Mouse (Mus musculus) neural tube, embryonic 14.5 days (tissue): ENCODE results near the gene Mep1a. TPM values are rescaled to one million over a fixed set of nuclear protein-coding genes. Genes with fewer than 3 reads are reported as not detected.
"Not testable (repeated sequence)": the region's sequence is repeated elsewhere in the genome, so short reads cannot be mapped to it uniquely, and the experiment has no call there.

Experiments
- ATAC-seq: fragments of 200-750 bp; cut with Nextera tagmentation; 2 replicates; pipeline ENCODE4 v1.8.0; 2017; ENCODE audit warnings: low read depth, mild to moderate bottlenecking, moderate TSS enrichment, moderate library complexity
- H3K27ac ChIP-seq: fragments of 300-500 bp; sonication (generic); 2 replicates; pipeline ENCODE4 v1.5.1; 2014; ENCODE audit warnings: low read depth, mild to moderate bottlenecking, control low read depth, low read length, moderate library complexity, mixed read lengths
- H3K27me3 ChIP-seq: fragments of 300-500 bp; sonication (generic); 2 replicates; pipeline ENCODE4 v1.6.1; 2014; ENCODE audit warnings: low read length; ENCODE audit not compliant: control insufficient read depth, insufficient read depth
- H3K36me3 ChIP-seq: fragments of 300-500 bp; sonication (generic); 2 replicates; pipeline ENCODE4 v1.6.1; 2014; ENCODE audit warnings: low read length, mixed read lengths; ENCODE audit not compliant: control insufficient read depth, insufficient read depth
- H3K4me1 ChIP-seq: fragments of 300-500 bp; sonication (generic); 2 replicates; pipeline ENCODE4 v1.6.1; 2014; ENCODE audit warnings: low read length; ENCODE audit not compliant: control insufficient read depth, insufficient read depth
- H3K4me2 ChIP-seq: fragments of 300-500 bp; sonication (generic); 2 replicates; pipeline ENCODE4 v1.6.1; 2014; ENCODE audit warnings: mild to moderate bottlenecking, low read depth, low read length, control low read depth
- H3K4me3 ChIP-seq: fragments of 300-500 bp; sonication (generic); 2 replicates; pipeline ENCODE4 v1.5.1; 2014; ENCODE audit warnings: low read depth, low read length, control low read depth, mixed read lengths
- H3K9ac ChIP-seq: fragments of 300-500 bp; sonication (generic); replicated peaks from 2 replicates; pipeline ENCODE4 v1.6.1; 2014; ENCODE audit warnings: low read depth, mild to moderate bottlenecking, control low read depth, low read length, mixed read lengths
- H3K9me3 ChIP-seq: fragments of 300-500 bp; sonication (generic); 2 replicates; pipeline ENCODE4 v1.6.1; 2016; ENCODE audit warnings: low read length; ENCODE audit not compliant: control insufficient read depth
- WGBS: fragments of 180-500 bp; shearing (Covaris S2); extraction: QIAGEN DNeasy Blood & Tissue Kit; methylation state at CpG from one replicate; pipeline ENCODE4 v1.1.7; 2014; 5-methylcytosine and 5-hydroxymethylcytosine counted together
- polyA plus RNA-seq: library from polyadenylated mRNA; unstranded; fragments of >200 nt; fragmentation: Nextera tagmentation; extraction: Ambion mirVana; gene quantifications from 2 replicates; pipeline ENCODE4 v1.2.1, GENCODE M21; 2014

The Mep1a gene
- polyA plus RNA-seq, 1 experiment from 2014 or later = 0.09 TPM

DNA sequence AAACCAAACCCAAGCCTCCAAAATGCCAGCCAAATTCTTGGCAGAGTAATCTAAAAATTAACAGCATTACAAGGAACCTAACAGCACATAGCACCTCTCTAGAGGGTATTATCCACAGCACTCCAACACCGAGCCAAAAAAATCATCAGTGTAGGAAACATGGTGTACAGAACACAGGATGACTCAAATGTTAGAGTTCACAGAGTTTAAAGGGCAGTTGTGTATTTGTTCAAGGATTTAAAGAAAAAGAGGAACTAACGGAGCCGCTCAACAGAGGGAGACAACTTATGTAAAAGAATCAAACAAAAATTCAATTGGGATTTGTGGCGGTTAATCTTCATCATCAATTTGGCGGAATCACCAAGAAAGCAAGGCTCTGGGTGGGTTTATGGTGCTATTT is 7.1 kb downstream of the Mep1a start:
- Histone ChIP-seq H3K36me3 (no peaks in the 10 kb centered on the region), H3K4me1 (no peaks in the 10 kb centered on the region), H3K9me3 (no peaks in the 10 kb centered on the region), H3K27ac (no peak overlapping the region), H3K27me3 (no peaks in the 10 kb centered on the region), H3K4me3 (no peak overlapping the region), H3K4me2 (no peak overlapping the region), H3K9ac (no peak overlapping the region)
- ATAC-seq = no peak
- WGBS = 91% methylated on average over 5 of the region's 5 CpGs

- 97% methylated on average over 7 of the region's 10 CpGs for WGBS
- not testable (repeated sequence) for ATAC-seq, H3K9ac ChIP-seq, H3K27ac ChIP-seq, H3K36me3 ChIP-seq, H3K27me3 ChIP-seq, H3K4me3 ChIP-seq, H3K4me2 ChIP-seq, H3K9me3 ChIP-seq, H3K4me1 ChIP-seq
Measured at GRCm38 (mm10) chr17:43490371-43490770, 12.2 kb downstream of the Mep1a start.

GRCm38 (mm10) chr17:43488439-43489151 is 14.0 kb downstream of the Mep1a start:
- Histone ChIP-seq H3K27ac (no peak overlapping the region), H3K9me3 (no peaks in the 10 kb centered on the region), H3K4me1 (no peaks in the 10 kb centered on the region), H3K4me2 (no peak overlapping the region), H3K36me3 (no peaks in the 10 kb centered on the region), H3K9ac (no peak overlapping the region), H3K4me3 (no peak overlapping the region), H3K27me3 (no peaks in the 10 kb centered on the region)
- no peak for ATAC-seq
- 94% methylated on average over 2 of the region's 2 CpGs for WGBS

- Histone ChIP-seq H3K27ac (no peak overlapping the region), H3K27me3 (no peaks in the 10 kb centered on the region), H3K4me1 (no peaks in the 10 kb centered on the region), H3K36me3 (no peaks in the 10 kb centered on the region), H3K4me3 (no peak overlapping the region), H3K9me3 (no peaks in the 10 kb centered on the region), H3K9ac (no peak overlapping the region), H3K4me2 (no peak overlapping the region)
- ATAC-seq = no peak
- 93% methylated on average over 3 of the region's 3 CpGs for WGBS
Measured at GRCm38 (mm10) chr17:43485982-43486381, 16.6 kb downstream of the Mep1a start.

DNA sequence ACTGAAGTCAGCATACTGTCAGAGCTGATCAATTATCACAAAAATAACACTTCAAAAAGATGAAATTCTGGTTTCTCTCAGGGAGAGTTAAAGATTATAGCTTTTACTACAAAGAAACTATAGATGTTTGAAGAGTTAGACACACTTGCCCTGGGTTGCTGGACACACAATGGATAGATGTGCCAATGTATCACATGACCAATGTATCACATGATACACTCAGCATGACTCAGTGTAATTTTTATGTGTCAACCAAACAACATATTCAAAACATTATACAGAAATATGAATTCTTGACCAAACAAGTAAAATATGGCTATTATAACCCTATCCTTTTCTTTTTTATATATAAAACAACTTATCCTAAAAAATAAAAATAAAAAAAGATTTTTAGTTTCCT is 25.0 kb downstream of the Mep1a start:
- Histone ChIP-seq H3K4me2 (no peak overlapping the region), H3K4me3 (no peak overlapping the region), H3K27ac (no peak overlapping the region), H3K27me3 (no peaks in the 10 kb centered on the region), H3K36me3 (no peaks in the 10 kb centered on the region), H3K4me1 (no peaks in the 10 kb centered on the region), H3K9me3 (no peaks in the 10 kb centered on the region), H3K9ac (no peak overlapping the region)
- no peak for ATAC-seq

DNA sequence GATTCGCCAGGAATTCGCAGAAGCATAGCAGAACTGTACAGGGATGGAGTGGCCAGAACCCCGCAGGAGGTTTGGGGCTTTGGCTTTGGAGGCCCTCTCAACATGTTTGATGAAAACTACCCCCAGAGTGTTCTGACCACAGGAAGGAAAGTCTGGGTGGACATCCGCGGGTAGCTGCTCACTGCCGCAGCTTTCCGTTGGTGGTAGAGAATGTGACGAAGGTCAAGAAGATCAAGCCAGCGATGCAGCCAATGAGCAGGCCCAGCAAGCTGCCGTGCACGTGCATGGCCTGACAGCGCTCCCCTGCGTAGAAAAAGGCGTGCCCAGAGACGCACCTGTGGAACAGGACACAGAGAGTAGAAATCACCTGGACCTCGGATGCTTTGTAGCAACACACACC is 27.8 kb downstream of the Mep1a start:
- Histone ChIP-seq H3K9me3 (no peaks in the 10 kb centered on the region), H3K4me3 (no peak overlapping the region), H3K4me2 (no peak overlapping the region), H3K27me3 (no peaks in the 10 kb centered on the region), H3K4me1 (no peaks in the 10 kb centered on the region), H3K27ac (no peak overlapping the region), H3K9ac (no peak overlapping the region), H3K36me3 (no peaks in the 10 kb centered on the region)
- 91% methylated on average over 16 of the region's 16 CpGs for WGBS
- no peak for ATAC-seq

- ATAC-seq = no peak
- no peaks in the 10 kb centered on the region for H3K36me3 ChIP-seq
- no peaks in the 10 kb centered on the region for H3K4me1 ChIP-seq
- H3K27me3 ChIP-seq = no peaks in the 10 kb centered on the region
- 86% methylated on average over 4 of the region's 4 CpGs for WGBS
- no peak overlapping the region for H3K27ac ChIP-seq
- H3K4me3 ChIP-seq = no peak overlapping the region
- no peaks in the 10 kb centered on the region for H3K9me3 ChIP-seq
- no peak overlapping the region for H3K9ac ChIP-seq
- no peak overlapping the region for H3K4me2 ChIP-seq
Measured at GRCm38 (mm10) chr17:43472558-43472957, 30.1 kb downstream of the Mep1a start.

DNA sequence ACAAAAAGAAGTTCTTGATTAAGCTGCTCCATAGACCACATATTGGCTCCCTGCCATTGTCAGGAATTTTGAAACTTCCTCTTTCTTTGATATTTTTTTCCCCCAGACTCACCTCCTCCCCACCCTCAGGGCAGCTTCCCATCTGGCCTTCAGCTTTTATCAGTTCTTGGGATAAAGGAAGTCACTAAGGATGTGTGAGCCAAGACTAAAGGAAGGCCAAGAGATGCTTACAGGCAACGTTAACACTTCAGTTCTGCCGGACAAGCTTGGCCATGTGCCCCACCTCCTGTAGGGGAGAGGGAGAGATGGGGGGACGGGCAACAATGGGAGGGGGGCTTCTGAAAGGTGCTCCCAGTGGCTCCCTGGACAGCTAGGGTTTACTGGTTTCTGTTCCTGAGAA is 32.6 kb downstream of the Mep1a start:
- WGBS = 59% methylated on average over 3 of the region's 3 CpGs
- Histone ChIP-seq H3K4me1 (no peaks in the 10 kb centered on the region), H3K36me3 (no peaks in the 10 kb centered on the region), H3K27me3 (no peaks in the 10 kb centered on the region), H3K4me3 (no peak overlapping the region), H3K9me3 (no peaks in the 10 kb centered on the region), H3K4me2 (no peak overlapping the region), H3K27ac (no peak overlapping the region), H3K9ac (no peak overlapping the region)
- no peak for ATAC-seq

GRCm38 (mm10) chr17:43460245-43461181 is 42.1 kb downstream of the Mep1a start:
- Histone ChIP-seq H3K36me3 (no peaks in the 10 kb centered on the region), H3K27ac (no peak overlapping the region), H3K4me1 (0 out of 2 replicates have a peak, but pooled peaks cover 2% of the 10 kb centered on the region), H3K4me3 (no peak overlapping the region), H3K4me2 (no peak overlapping the region; the same call in 1 of the 2 replicates), H3K9me3 (no peaks in the 10 kb centered on the region), H3K27me3 (no peaks in the 10 kb centered on the region), H3K9ac (no peak overlapping the region)
- 35% methylated on average over 19 of the region's 19 CpGs for WGBS
- ATAC-seq = peak; percentile 96
